Mouse (Mus musculus) liver, embryonic 14 days (tissue): ENCODE data around the gene Stambp. TPM values are rescaled to one million over a fixed set of nuclear protein-coding genes. Genes with fewer than 3 reads are reported as not detected.

Experiments
- polyA plus RNA-seq: library from polyadenylated mRNA; depleted of rRNA; stranded (reverse); fragments of >200 nt; gene quantifications from 2 replicates; pipeline ENCODE4 v1.2.3, GENCODE M21; 2012; rRNA removed

Stambp gene
- polyA plus RNA-seq: 6.3 and 7.0 TPM in 2 replicates

GRCm38 (mm10) chr6:83572671-83573070, at the start of gene Stambp:
Gene Stambp, minus strand, starts transcription at chr6:83572729.

DNA sequence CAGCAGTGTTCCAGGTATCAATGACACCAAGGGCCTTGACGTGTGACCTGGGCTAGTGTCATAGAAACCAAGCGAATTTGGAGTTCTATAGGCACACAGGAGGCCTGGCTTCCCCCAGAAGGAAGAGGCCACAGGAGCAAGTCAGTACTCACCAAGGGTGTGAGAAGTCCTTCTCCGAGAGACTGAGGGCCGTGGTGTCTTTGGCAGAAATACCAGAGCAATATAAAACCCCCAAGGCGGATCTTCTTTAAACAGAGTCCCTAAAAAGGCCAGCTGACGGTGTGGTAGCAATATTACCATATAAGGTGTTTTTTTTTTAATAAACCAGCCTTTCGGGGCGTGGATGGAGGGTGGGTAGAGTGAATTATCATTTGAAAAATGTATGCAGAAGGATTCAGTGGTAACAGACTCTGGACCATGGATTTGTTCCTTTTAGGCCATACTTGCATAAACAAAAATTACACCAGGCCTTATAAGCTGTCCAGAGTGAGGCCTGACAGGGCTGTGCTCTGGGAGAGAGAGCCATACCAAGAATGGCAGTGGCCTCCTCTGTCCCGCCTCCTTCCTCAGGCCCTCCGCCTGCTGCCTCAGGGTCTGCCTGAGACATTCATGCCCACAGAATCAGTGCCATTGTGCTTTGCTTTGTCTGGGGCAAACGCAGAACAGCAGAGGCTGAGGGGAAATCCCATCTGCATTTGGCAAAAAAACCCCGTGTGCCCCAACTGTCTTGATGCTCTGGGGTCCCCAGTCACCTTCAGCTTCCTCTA, 36.3 kb downstream of the Stambp start, which contains the start of gene Actg2:
Gene Actg2 (minus strand): TSS at position 238 of the 767 bp plus-strand sequence.

DNA sequence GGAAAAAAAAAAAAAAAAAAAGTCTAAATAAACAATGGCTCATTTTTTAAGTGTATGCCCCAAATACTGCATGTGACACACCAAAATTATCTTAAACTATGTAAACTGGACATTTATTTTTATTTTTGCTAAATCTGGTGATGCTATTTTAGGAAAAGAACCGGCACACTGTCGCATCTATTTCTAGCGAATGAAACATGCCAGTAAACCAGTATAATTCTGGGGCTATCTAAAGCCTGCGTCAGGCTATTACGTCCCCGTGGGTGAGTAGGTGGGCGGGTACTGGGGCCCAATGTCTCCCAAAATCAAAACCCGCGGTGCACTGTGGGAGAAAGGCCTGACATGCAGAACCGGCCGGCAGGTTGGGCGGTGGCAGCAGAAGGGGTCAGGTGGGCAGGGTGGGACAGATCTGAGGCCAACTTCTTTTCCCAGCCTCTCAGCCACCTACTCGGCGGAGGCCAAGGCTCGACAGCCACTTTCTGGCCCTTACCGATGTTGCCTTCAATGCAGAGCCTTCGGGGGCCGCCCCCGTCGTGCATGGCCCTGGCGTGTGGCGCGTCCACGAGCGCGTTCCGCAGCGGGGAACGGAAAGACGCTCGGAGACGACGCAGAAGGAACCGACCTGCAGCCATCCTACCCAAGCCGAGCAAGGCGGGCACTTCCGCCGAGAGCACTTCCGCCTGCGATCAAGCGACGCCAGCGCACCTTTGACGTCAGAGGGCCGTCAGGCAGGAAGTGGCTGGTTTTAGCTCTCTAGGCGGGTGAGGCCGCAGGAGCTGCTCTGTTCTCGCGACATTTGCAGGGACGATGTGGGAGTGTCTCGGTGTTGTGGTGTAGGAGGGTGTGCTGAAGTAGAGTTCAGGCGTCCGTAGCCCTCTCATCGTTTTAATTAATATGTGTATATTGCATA, 66.0 kb downstream of the Stambp start, which contains the start of gene Dguok:
Gene Dguok (minus strand): TSS at position 712 of the 910 bp plus-strand sequence.

Other genes starting within 250 kb of the Stambp start
- gene Mthfd2, start 246.8 kb downstream of the Stambp start, polyA plus RNA-seq: 47.3 and 52.6 TPM in 2 replicates
- gene Mob1a, start 246.7 kb downstream of the Stambp start, polyA plus RNA-seq: 25.8 and 32.2 TPM in 2 replicates
- 87.6 and 91.5 TPM in 2 replicates for gene Bola3, start 223.6 kb downstream of the Stambp start, polyA plus RNA-seq
- 2.9 and 3.7 TPM in 2 replicates for gene Tet3, start 113.6 kb downstream of the Stambp start, polyA plus RNA-seq
- 15.9 and 16.2 TPM in 2 replicates for gene Dguok, start 65.8 kb downstream of the Stambp start, polyA plus RNA-seq
- 1.7 and 2.4 TPM in 2 replicates for gene Actg2, start 36.5 kb downstream of the Stambp start, polyA plus RNA-seq
- gene Clec4f, start 83.5 kb upstream of the Stambp start, polyA plus RNA-seq: 3.7 and 4.2 TPM in 2 replicates
- 0.15 and 0.22 TPM in 2 replicates for gene Cd207, start 105.1 kb upstream of the Stambp start, polyA plus RNA-seq
- not detected in 2 replicates for gene Vax2, start 138.5 kb upstream of the Stambp start, polyA plus RNA-seq
- gene Atp6v1b1, start 170.3 kb upstream of the Stambp start, polyA plus RNA-seq: 0.03 and 0.05 TPM in 2 replicates
- gene Ankrd53, start 189.9 kb upstream of the Stambp start, polyA plus RNA-seq: not detected in 2 replicates
- gene Tex261, start 203.1 kb upstream of the Stambp start, polyA plus RNA-seq: 19.2 and 22.3 TPM in 2 replicates
- gene Nagk, start 222.3 kb upstream of the Stambp start, polyA plus RNA-seq: 4.8 and 6.9 TPM in 2 replicates